In genomic region chr12:106685986-106686385, GRCm38 (mm10) we compare ENCODE assay signal across 19 mouse cellular contexts.
A peak's percentile ranks its signal among the peaks of the same experiment; 100 is the strongest.
DNase-seq lines count a peak whose midpoint lies in the region; ATAC-seq and TF ChIP-seq lines count a peak whose summit lies in the region.
"Had no signal": no experiment of that assay in that cellular context is flagged by ENCODE, and none has a peak within 500 bp of the region (broad histone marks: within the 10 kb centered on the region; RNA-seq: fewer than 3 reads in every experiment).

No protein-coding gene starts in this region.

- 57% methylated on average over 5 of the region's 5 CpGs for WGBS in forebrain, postnatal 0 days
- 54% methylated on average over 5 of the region's 5 CpGs for WGBS in forebrain, embryonic 16.5 days

- no peak for TF ChIP-seq POLR2A in brain, embryonic 14.5 days (IDR thresholded peaks at IDR 0.05; ENCODE audit: borderline replicate concordance, extremely low read depth, insufficient read depth, insufficient read length, poor library complexity, severe bottlenecking)

- peaks cover 8% of the 10 kb centered on the region for H3K4me1 ChIP-seq in forebrain, postnatal 0 days (ENCODE audit: insufficient read depth)
- H3K4me1 ChIP-seq in forebrain, embryonic 16.5 days (replicated peaks; ENCODE audit: control insufficient read depth, insufficient read depth, low read length) = peaks cover 27% of the 10 kb centered on the region
- H3K4me1 ChIP-seq: heart, embryonic 12.5 days had no signal

- intact Hi-C loops in heart, postnatal 10 days (cut with DNase I) = no loop called here
- intact Hi-C loops in left cerebral cortex, adult 2 months (cut with DNase I) = loop anchor here (5.0 kb wide), 1 partner anchor 1311 kb away; no protein-coding TSS in a partner anchor

- H3K27me3 ChIP-seq in forebrain, postnatal 0 days (ENCODE audit: insufficient read depth, low read length) = no peaks in the 10 kb centered on the region
- H3K27me3 ChIP-seq in forebrain, embryonic 16.5 days (replicated peaks; ENCODE audit: control insufficient read depth, insufficient read depth, low read length) = no peaks in the 10 kb centered on the region
- H3K27me3 ChIP-seq: embryonic facial prominence, embryonic 13.5 days had no signal

- no peak for TF ChIP-seq CTCF in forebrain, postnatal 0 days (IDR thresholded peaks at IDR 0.05; ENCODE audit: low read depth)
- TF ChIP-seq CTCF in brain, embryonic 14.5 days (IDR thresholded peaks at IDR 0.05; ENCODE audit: borderline replicate concordance, extremely low read depth, insufficient read depth, insufficient read length) = no peak
- TF ChIP-seq CTCF in left cerebral cortex, adult 2 months (IDR thresholded peaks at IDR 0.05) = no peak

- no peak overlapping the region for H3K4me2 ChIP-seq in forebrain, postnatal 0 days (ENCODE audit: low read depth)
- no peak overlapping the region for H3K4me2 ChIP-seq in forebrain, embryonic 16.5 days (ENCODE audit: low read length)
- H3K4me2 ChIP-seq: embryonic facial prominence, embryonic 13.5 days; heart, embryonic 12.5 days had no signal

- H3K9ac ChIP-seq in forebrain, postnatal 0 days = no peak overlapping the region
- no peak overlapping the region for H3K9ac ChIP-seq in forebrain, embryonic 16.5 days (replicated peaks; ENCODE audit: low read depth, low read length)
- H3K9ac ChIP-seq: embryonic facial prominence, embryonic 13.5 days; heart, embryonic 12.5 days had no signal

- no peak overlapping the region for H3K4me3 ChIP-seq in forebrain, postnatal 0 days (ENCODE audit: low read depth, low read length)
- no peak overlapping the region for H3K4me3 ChIP-seq in forebrain, embryonic 16.5 days (replicated peaks; ENCODE audit: low read length)
- H3K4me3 ChIP-seq in left cerebral cortex, adult 2 months = no peak overlapping the region
- H3K4me3 ChIP-seq: embryonic facial prominence, embryonic 13.5 days; gastrocnemius, adult 2 months; heart, embryonic 12.5 days had no signal

- no peaks in the 10 kb centered on the region for H3K9me3 ChIP-seq in forebrain, postnatal 0 days (ENCODE audit: low read length)
- H3K9me3 ChIP-seq in forebrain, embryonic 16.5 days (ENCODE audit: control insufficient read depth, low read length) = no peaks in the 10 kb centered on the region
- H3K9me3 ChIP-seq: embryonic facial prominence, embryonic 13.5 days; heart, embryonic 12.5 days had no signal

- no peak for ATAC-seq in forebrain, postnatal 0 days
- no peak for ATAC-seq in forebrain, embryonic 16.5 days
- ATAC-seq: hindbrain, embryonic 16.5 days had no signal

- DNase-seq in forebrain, postnatal 0 days = peak; percentile 57
- peak; percentile 59 for DNase-seq in brain, adult 2 months (ENCODE audit: low read depth, low spot score)
- peak; percentile 71 for DNase-seq in brain, embryonic 14.5 days (ENCODE audit: low read depth)
- peak; percentile 27 for DNase-seq in layer of hippocampus, adult 9-10 months (ENCODE audit: low spot score)
- DNase-seq in heart, postnatal 10 days = no peak
- no peak for DNase-seq in thymus, postnatal 0 days (ENCODE audit: low spot score)
- DNase-seq in left cerebral cortex, adult 2 months (ENCODE audit: extremely low spot score in 1 of 2, low spot score in 2 of 2) = no peak
- DNase-seq: adrenal gland, adult 2 months; adrenal gland, postnatal 25 days; cerebellum, adult 11 months; cerebellum, adult 8-10 months; cerebellum, postnatal 25 days; gastrocnemius, adult 2 months; gastrocnemius, postnatal 25 days; heart, postnatal 36 days had no signal

- no peaks in the 10 kb centered on the region for H3K36me3 ChIP-seq in forebrain, postnatal 0 days (ENCODE audit: insufficient read depth)
- H3K36me3 ChIP-seq in forebrain, embryonic 16.5 days (ENCODE audit: control insufficient read depth, insufficient read depth) = no peaks in the 10 kb centered on the region
- H3K36me3 ChIP-seq: embryonic facial prominence, embryonic 13.5 days; heart, embryonic 12.5 days had no signal

- H3K27ac ChIP-seq in forebrain, postnatal 0 days (ENCODE audit: low read depth, low read length) = no peak overlapping the region
- H3K27ac ChIP-seq in forebrain, embryonic 16.5 days (ENCODE audit: low read length) = no peak overlapping the region
- no peak overlapping the region for H3K27ac ChIP-seq in left cerebral cortex, adult 2 months
- H3K27ac ChIP-seq: embryonic facial prominence, embryonic 13.5 days; gastrocnemius, adult 2 months had no signal

Comparison
In these comparisons a context has a peak if more than half of its experiments do, and no peak if none do; other contexts are left out.
1. DNase-seq: peak in forebrain, postnatal 0 days (single experiment), brain, adult 2 months (single experiment), brain, embryonic 14.5 days (single experiment) and layer of hippocampus, adult 9-10 months (single experiment); none in heart, postnatal 10 days (0 of 2), thymus, postnatal 0 days (single experiment) and left cerebral cortex, adult 2 months (0 of 2).